Mouse (Mus musculus): Measurements from ENCODE around the gene Nat8. TPM values are rescaled to one million over a fixed set of nuclear protein-coding genes. Genes with fewer than 3 reads are reported as not detected.
"Not testable (repeated sequence)": the region's sequence is repeated elsewhere in the genome, so short reads cannot be mapped to it uniquely, and the experiment has no call there.

Gene Nat8
- 1 to 10 TPM; 3.2 to 4.4 TPM for total RNA-seq (2021)
- long read RNA-seq, experiment 1, result 0 reads
- long read RNA-seq, experiment 2, partial matches to known transcripts, result 0 of 1 reads
- long read RNA-seq, experiment 2, other reads (novel, unspliced or antisense), result 1 of 1 reads

- DNase-seq (ENCODE audit: low spot score in 2 of 2), result no peak
Measured at GRCm38 (mm10) chr6:85831796-85832321, at the start of gene Nat8. Gene Nat8 (minus strand): TSS chr6:85832082.

- not testable (repeated sequence) for DNase-seq (ENCODE audit: low spot score in 2 of 2)
Measured at GRCm38 (mm10) chr6:85869006-85869405, 37.1 kb upstream of the Nat8 start, which contains the start of gene Nat8f2. Gene Nat8f2 (minus strand): TSS chr6:85869158.

GRCm38 (mm10) chr6:85867726-85868690, 36.1 kb upstream of the Nat8 start:
- no peak for DNase-seq (ENCODE audit: low spot score in 2 of 2)

GRCm38 (mm10) chr6:85866995-85867394, 35.1 kb upstream of the Nat8 start:
- DNase-seq (ENCODE audit: low spot score in 2 of 2), result not testable (repeated sequence)

- not testable (repeated sequence) for DNase-seq (ENCODE audit: low spot score in 2 of 2)
Measured at GRCm38 (mm10) chr6:85866166-85866565, 34.3 kb upstream of the Nat8 start.

GRCm38 (mm10) chr6:85864900-85865639, 33.2 kb upstream of the Nat8 start:
- DNase-seq (ENCODE audit: low spot score in 2 of 2), result peak in 1 of 2 experiments; percentile 17

GRCm38 (mm10) chr6:85863840-85864239, 32.0 kb upstream of the Nat8 start:
- DNase-seq (ENCODE audit: low spot score in 2 of 2), result no peak

- DNase-seq (ENCODE audit: low spot score in 2 of 2), result no peak
Measured at GRCm38 (mm10) chr6:85863136-85863535, 31.3 kb upstream of the Nat8 start.

GRCm38 (mm10) chr6:85862565-85862964, 30.7 kb upstream of the Nat8 start:
- DNase-seq (ENCODE audit: low spot score in 2 of 2), result no peak

- DNase-seq (ENCODE audit: low spot score in 2 of 2), result no peak
Measured at GRCm38 (mm10) chr6:85861247-85861646, 29.4 kb upstream of the Nat8 start.

- DNase-seq (ENCODE audit: low spot score in 2 of 2), result peak; percentile 35 to 49
Measured at GRCm38 (mm10) chr6:85856194-85856678, 24.4 kb upstream of the Nat8 start.

GRCm38 (mm10) chr6:85853481-85853880, 21.6 kb upstream of the Nat8 start:
- no peak for DNase-seq (ENCODE audit: low spot score in 2 of 2)

- no peak for DNase-seq (ENCODE audit: low spot score in 2 of 2)
Measured at GRCm38 (mm10) chr6:85851062-85851773, 19.3 kb upstream of the Nat8 start.

- DNase-seq (ENCODE audit: low spot score in 2 of 2), result no peak
Measured at GRCm38 (mm10) chr6:85849240-85849639, 17.4 kb upstream of the Nat8 start.

- DNase-seq (ENCODE audit: low spot score in 2 of 2), result no peak
Measured at GRCm38 (mm10) chr6:85848140-85848539, 16.3 kb upstream of the Nat8 start.

- no peak for DNase-seq (ENCODE audit: low spot score in 2 of 2)
Measured at GRCm38 (mm10) chr6:85846921-85847320, 15.0 kb upstream of the Nat8 start.

GRCm38 (mm10) chr6:85843677-85844458, 12.0 kb upstream of the Nat8 start:
- not testable (repeated sequence) for DNase-seq (ENCODE audit: low spot score in 2 of 2)

- DNase-seq (ENCODE audit: low spot score in 2 of 2), result no peak
Measured at GRCm38 (mm10) chr6:85839982-85840381, 8.1 kb upstream of the Nat8 start.

- DNase-seq (ENCODE audit: low spot score in 2 of 2), result no peak
Measured at GRCm38 (mm10) chr6:85838674-85839073, 6.8 kb upstream of the Nat8 start.

- not testable (repeated sequence) for DNase-seq (ENCODE audit: low spot score in 2 of 2)
Measured at GRCm38 (mm10) chr6:85837307-85837706, 5.4 kb upstream of the Nat8 start.
